Mouse (Mus musculus): ENCODE measurements at regions not wholly inside any gene's neighbourhood (a gene's known extent, or its start where the extent isn't known, plus 50 kb on each side); places are given as distances from the start of the nearest gene placed in this dataset.
A peak's percentile ranks its signal among the peaks of the same experiment; 100 is the strongest.

- DNase-seq (ENCODE audit: inconsistent age in 2 of 2, low spot score in 1 of 2), result no peak
Measured at GRCm38 (mm10) chr5:44416844-44417589, 190.6 kb upstream of the Tapt1 start.

GRCm38 (mm10) chr5:44414441-44414840 is 188.0 kb upstream of the Tapt1 start:
- peak; percentile 15 to 42 for DNase-seq (ENCODE audit: inconsistent age in 2 of 2, low spot score in 1 of 2)

GRCm38 (mm10) chr5:44403300-44403699 is 176.9 kb upstream of the Tapt1 start:
- DNase-seq (ENCODE audit: inconsistent age in 2 of 2, low spot score in 1 of 2), result no peak

DNA sequence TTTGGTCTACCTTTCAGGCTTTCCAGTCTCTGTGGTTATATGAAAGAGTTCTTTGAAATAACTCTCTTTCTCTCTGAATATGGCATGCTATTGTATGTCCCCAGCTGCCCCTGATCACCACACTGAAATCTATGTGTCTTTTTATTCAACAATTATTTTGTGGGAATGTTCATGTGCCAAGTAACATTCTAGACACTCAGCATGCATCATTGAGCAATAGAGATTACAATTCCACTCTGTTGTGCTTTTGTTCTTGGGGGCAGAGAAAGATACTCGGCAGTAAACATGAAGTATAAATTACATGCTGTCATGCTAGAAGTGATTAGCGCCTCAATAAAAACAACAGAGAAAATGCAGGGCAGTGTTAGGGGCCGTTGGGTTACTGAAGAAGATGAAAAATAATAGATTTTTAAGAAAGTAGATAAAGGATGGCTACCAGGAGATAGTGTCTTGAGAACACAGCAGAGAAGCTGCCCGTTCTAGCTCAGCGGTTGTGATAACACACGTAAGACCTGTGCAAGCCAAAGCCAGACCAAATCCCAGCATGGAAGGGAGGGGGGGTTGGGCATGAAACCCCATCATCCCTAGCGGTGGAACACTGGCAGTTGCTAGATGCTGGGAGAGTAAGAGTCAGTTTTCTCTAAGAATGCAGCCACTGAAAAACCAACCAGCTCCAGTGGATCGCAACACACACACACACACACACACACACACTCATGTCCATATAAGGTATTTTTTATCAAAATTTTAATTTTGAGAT is 174.3 kb upstream of the Tapt1 start:
- no peak for DNase-seq (ENCODE audit: inconsistent age in 2 of 2, low spot score in 1 of 2)

GRCm38 (mm10) chr5:44387237-44387810 is 160.9 kb upstream of the Tapt1 start:
- DNase-seq (ENCODE audit: inconsistent age in 2 of 2, low spot score in 1 of 2), result no peak

DNA sequence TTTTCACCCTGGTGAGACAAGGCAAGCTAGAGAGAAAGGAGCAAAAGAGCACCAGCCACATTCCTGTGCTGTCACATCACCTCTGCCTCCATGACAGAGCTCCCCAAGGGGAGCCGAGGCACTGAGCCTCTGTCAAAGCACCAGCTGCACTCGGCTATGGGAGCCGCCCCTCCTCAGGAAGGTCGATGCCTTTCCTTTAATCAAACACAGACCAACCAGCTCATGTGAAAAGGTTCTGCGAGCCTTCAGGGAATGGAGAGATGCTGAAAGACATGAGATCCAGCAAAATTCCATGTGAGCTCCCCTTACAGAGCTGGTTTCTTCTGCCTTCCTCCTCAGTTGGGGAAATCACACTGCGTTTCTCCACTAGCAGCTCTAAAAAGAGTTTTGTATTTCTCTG is 159.8 kb upstream of the Tapt1 start:
- DNase-seq (ENCODE audit: inconsistent age in 2 of 2, low spot score in 1 of 2), result no peak

GRCm38 (mm10) chr5:44383049-44383448 is 156.6 kb upstream of the Tapt1 start:
- DNase-seq (ENCODE audit: inconsistent age in 2 of 2, low spot score in 1 of 2), result no peak

GRCm38 (mm10) chr5:44370006-44370405 is 143.6 kb upstream of the Tapt1 start:
- DNase-seq (ENCODE audit: inconsistent age in 2 of 2, low spot score in 1 of 2), result no peak

DNA sequence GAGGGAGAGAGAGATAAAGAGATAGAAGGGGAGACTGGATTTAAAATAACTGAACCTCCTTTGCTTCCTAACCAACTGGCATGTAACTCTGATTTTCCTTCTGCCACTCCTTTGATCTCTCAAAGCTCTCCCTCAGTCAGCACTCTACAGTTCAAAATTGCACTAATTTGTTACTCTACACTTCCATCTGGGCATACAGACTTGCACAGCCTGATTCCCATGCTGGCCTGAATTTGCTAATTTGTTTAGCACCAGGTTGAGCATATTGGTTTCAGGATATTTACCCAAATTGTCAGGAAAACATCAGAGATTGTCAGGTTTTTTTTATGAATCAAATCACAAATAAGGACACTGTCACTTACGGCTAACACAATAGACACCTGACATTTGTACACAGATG is 125.9 kb upstream of the Tapt1 start:
- DNase-seq (ENCODE audit: inconsistent age in 2 of 2, low spot score in 1 of 2), result no peak

DNA sequence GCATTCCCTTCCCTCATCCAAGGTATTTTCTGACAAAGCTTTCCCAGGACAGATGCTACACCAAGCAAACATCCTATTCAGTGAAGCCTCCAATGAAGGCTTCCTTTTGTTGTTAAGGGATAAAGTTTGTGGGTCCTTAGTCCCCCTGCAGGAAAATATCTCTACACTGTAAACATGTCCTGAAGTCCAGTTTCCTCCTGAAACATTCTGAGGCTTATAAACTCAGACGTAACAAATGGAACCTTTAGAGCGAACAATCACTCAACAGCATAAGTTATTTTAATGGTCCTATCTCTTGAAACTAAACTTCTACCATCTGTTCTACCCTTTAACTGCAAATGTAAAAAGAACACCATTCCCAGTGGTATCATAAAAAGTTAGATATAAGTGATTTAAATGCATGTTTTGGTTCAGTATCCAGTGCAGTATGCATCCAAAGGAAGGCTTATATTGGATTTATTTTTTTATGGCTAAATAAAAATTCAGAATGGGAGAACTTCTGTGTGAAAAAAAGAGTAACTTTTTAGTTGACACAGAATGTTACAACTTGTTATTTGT is 115.1 kb upstream of the Tapt1 start:
- DNase-seq (ENCODE audit: inconsistent age in 2 of 2, low spot score in 1 of 2), result no peak

GRCm38 (mm10) chr5:44338662-44339061 is 112.2 kb upstream of the Tapt1 start:
- no peak for DNase-seq (ENCODE audit: inconsistent age in 2 of 2, low spot score in 1 of 2)

DNA sequence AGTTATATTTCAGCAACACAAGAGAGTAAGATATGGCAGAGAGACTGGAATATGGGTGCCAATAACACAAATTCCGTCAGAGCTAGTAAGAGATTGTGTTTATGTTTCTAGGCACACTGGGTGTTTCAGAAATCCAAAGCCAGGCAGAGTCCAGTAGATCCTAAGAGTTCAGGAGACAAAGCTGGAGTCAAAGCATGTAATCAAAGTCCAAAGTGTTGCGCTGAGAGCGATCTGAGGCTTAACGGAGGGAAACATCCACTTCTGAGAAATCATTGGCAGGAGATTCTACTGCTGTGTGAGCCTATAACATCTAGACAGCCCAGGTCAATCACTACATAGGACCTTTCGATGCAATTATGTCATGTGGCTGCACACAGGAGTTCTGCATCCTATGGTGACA is 109.3 kb upstream of the Tapt1 start:
- no peak for DNase-seq (ENCODE audit: inconsistent age in 2 of 2, low spot score in 1 of 2)

DNA sequence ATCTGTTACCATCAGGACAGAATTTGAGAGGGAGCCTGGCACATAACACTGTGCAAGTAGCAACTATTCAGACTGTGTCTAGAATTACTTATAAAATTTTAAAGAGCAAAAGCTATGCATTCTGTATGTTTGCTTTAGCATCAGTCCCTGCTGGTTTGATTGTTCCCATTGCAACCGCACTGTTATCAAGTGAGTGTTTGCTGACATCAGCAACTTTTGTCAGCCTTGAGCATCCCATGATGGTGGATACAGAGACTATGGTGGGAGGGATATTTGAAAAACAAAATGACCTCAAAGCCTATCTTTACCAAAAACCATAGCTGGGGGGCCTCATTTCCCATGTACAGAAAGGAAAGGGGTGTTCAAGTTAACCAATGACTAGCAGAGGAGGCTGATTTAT is 93.2 kb upstream of the Tapt1 start:
- DNase-seq (ENCODE audit: inconsistent age in 2 of 2, low spot score in 1 of 2), result no peak

DNA sequence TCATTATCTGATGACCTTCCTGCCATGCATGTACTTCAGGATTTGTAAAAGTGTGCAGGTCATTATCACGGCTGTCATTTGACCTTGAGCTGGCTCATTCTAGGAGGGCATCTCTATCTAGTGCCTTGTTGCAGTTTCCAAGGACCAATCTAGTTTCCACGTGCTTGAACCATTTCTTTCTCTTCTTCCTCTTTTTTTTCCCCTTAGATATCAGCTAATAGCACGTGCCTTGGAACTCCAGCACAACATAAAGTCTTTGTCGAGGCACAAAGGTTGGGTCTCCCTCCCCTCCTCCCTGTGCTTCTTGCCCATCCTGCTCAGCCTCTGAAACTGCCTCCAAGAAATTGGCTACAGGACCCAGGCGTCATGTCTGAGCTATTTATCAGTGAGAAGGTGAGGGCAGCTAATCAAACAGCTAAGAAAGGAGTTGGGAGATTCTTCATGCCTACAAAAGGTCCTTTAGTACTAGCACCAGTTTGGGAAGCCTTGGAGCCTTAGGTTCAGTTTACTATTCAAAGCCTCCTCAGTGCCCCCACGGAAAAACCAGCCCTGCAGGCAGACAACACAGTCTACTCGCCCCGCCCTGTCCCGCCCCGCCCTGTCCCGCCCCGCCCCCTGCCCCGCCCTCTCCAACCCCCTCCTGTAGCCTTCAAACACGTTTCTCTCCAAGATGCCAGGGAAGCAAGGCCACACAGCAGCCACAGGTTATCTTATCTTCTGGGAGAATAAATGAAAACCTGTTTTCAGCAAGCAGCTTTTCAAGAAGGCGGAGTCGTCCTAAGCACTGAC is 80.5 kb upstream of the Tapt1 start:
- DNase-seq (ENCODE audit: inconsistent age in 2 of 2, low spot score in 1 of 2), result peak in 1 of 2 experiments; percentile 41

DNA sequence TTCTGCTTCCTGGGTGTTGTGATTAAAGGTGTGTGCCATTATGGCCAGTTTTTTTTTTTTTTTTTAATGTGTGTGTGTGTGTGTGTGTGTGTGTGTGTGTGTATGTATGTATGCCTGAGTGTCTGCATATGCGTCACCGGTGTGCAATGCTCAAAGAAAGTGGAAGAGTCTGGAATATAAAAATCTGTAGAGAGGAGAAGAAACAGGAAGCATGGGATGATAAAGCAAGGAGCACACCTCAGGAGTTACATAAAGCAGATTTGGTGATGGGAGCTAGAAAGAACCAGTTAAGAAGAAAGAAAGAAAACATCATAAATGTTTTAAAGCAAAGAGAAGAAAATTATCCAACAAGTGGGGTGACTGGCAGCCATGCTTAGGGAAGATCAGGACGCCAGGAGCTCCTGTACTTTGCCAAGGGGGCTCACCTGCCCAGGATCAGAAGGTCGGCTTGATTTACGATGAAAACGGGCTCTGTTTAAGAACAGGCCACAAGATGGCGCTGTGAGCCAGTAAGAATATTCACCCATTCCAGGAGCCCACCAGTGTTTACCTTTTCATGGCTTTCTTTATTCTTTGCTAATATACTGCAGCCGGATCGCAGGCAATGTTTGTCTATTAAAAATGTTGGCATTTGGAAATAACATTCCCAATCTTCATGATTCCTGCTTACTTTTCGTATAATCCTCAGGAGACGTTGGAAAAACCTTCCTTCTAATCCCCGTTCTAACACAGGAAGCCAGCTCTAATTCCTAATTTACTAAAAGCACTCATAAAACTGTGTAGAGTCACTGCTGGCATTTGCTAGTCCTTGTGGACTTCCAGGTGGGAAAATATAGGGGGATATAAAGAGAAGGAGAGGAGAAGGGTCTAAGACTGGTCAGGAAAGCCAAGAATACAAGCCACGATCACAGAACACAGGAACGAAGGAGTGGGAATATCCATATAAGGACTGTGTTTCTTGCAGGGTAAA is 77.7 kb upstream of the Tapt1 start:
- DNase-seq (ENCODE audit: inconsistent age in 2 of 2, low spot score in 1 of 2), result peak; percentile 36 to 82

GRCm38 (mm10) chr5:44284384-44284783 is 58.0 kb upstream of the Tapt1 start:
- peak; percentile 69 to 93 for DNase-seq (ENCODE audit: inconsistent age in 2 of 2, low spot score in 1 of 2)
